Mouse (Mus musculus) urinary bladder, postnatal 0 days (tissue): ENCODE measurements around the gene Vmn1r178. TPM values are rescaled to one million over a fixed set of nuclear protein-coding genes. Genes with fewer than 3 reads are reported as not detected.

Source experiments
- polyA plus RNA-seq: library from polyadenylated mRNA; unstranded; fragments of >200 nt; fragmentation: Nextera tagmentation; extraction: Ambion mirVana; gene quantifications from 2 replicates; pipeline ENCODE4 v1.2.1, GENCODE M21; 2015

Gene Vmn1r178
- polyA plus RNA-seq, result not detected in 2 replicates

DNA sequence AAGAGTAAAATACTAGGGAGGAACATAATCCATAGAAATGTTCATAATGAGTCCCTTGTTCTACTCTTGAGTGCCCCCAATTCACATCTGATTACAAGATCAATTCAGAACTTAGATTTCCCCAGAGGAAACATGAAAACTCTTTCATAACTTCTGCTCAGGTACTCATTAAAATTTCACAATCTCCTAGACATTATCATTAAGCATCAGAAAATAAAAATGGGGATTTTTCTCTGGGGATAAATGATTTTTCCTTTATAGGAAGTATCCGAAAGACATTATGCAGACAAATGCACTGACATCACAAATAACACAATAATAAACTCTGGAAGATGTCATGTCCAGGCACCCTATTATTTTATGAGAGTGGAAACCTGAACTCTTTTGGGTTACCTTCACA is at the start of gene Vmn1r178:
TSS of gene Vmn1r178 (plus strand) at position 301 of the 400 bp plus-strand sequence.

DNA sequence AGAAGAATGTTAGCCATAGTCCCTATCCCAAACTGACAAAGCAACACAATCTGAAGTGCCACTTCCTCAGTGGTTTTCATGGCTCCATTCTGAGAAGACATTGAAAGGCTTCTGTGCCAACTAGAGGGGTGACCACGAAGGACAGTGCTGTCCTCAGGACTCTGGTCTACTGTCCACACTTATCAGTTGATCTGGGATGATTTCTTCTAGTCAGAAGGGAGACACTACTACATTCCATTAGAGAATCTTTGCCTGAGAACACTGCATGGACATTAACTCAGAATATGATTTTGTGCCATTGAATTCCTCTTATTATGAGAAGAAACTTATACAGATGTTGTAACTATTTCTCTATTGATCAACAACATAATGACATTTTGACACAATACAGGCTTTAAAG is 25.5 kb upstream of the Vmn1r178 start, which contains the start of gene Vmn1r177:
TSS of gene Vmn1r177 (minus strand) at position 101 of the 400 bp plus-strand sequence.

DNA sequence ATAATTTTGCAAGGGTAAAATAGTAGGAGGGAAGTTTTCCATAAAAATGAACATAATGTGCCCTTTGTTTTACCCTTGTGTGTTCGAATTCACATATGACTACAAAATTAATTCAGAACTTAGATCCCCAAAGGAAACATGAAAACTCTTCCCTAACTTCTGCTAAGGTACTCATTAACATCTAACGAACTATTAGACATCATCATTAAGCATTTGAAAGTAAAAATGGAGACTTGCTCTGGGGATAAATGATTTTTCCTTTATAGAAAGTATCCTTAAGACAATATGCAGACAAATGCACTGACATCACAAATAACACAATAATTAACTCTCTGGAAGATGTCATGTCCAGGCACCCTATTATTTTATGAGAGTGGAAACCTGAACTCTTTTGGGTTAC is 34.9 kb downstream of the Vmn1r178 start, which contains the start of gene Vmn1r179:
TSS of gene Vmn1r179 (plus strand) at position 301 of the 400 bp plus-strand sequence.

Other genes with a start within 250 kb of the Vmn1r178 start
- not detected in 2 replicates for gene Vmn1r172, start 233.7 kb upstream of the Vmn1r178 start, polyA plus RNA-seq
- gene Vmn1r173, start 191.3 kb upstream of the Vmn1r178 start, polyA plus RNA-seq, result not detected in 2 replicates
- gene Vmn1r174, start 139.7 kb upstream of the Vmn1r178 start, polyA plus RNA-seq, result not detected in 2 replicates
- not detected in 2 replicates for gene Vmn1r175, start 81.4 kb upstream of the Vmn1r178 start, polyA plus RNA-seq
- not detected in 2 replicates for gene Vmn1r176, start 54.6 kb upstream of the Vmn1r178 start, polyA plus RNA-seq
- gene Vmn1r177, start 25.6 kb upstream of the Vmn1r178 start, polyA plus RNA-seq, result not detected in 2 replicates
- gene Vmn1r179, start 35.0 kb downstream of the Vmn1r178 start, polyA plus RNA-seq, result not detected in 2 replicates
- gene Vmn1r180, start 58.6 kb downstream of the Vmn1r178 start, polyA plus RNA-seq, result not detected in 2 replicates
- gene Vmn1r181, start 82.6 kb downstream of the Vmn1r178 start, polyA plus RNA-seq, result not detected in 2 replicates
- gene V1rd19, start 109.7 kb downstream of the Vmn1r178 start, polyA plus RNA-seq, result not detected in 2 replicates
- gene Vmn1r183, start 161.2 kb downstream of the Vmn1r178 start, polyA plus RNA-seq, result not detected in 2 replicates
- 6.7 and 6.8 TPM in 2 replicates for gene Zfp180, start 189.9 kb downstream of the Vmn1r178 start, polyA plus RNA-seq
- 2.5 and 3.2 TPM in 2 replicates for gene Zfp112, start 220.3 kb downstream of the Vmn1r178 start, polyA plus RNA-seq
- 6.7 TPM in 2 replicates for gene Zfp235, start 242.2 kb downstream of the Vmn1r178 start, polyA plus RNA-seq